Mouse (Mus musculus) frontal cortex, postnatal 10 days (tissue): ENCODE measurements around the gene Ttc23.
A peak's percentile ranks its signal among the peaks of the same experiment; 100 is the strongest.

Source experiments
- DNase-seq, 2 experiments: peaks; one replicate each; pipeline ENCODE4 v3.0.0; 2022; ENCODE audit warnings: low spot score in 2 of 2, mixed read lengths in 1 of 2

The Ttc23 gene

DNA sequence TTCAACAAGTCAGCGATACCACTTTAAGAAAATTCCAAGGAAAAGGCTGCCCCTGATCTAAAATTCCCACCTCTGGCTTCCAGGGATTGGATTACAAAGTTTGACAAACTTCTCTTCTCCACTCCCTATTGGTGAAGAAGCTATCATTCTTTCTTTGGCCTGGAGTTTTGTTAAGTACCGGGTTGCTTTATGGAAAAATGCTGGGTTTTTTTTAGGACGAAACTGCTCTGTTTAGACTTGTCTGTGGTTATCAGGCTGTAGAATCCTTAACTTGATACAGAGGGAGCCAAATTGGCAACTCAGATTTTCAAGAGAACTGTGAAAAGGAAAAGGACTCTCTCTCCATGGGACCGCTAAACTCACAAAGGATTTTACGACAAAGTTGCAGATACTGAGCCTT is at the start of gene Ttc23:
Gene Ttc23, plus strand, starts transcription at position 134 of the 400 bp plus-strand sequence.
- peak in 1 of 2 experiments; percentile 4 for DNase-seq

DNA sequence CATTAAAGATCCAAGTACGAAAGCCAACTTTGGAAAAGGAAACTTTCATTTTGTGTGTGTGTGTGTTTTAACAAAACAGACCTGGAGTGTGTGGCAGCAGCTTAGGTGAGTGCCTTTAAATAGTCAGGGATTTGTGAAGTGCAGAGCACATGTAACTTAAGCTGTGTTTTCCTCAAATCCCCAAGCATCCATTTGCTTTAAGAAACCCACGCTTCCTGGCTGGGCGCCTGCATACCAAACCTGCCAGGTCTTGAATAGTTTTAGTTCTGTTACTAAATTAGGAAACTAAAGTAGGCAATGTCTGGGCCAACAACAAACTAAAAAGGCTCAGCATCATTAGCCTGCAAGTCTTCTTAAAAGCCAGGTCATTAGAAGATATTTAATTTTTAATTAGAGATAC is 49.2 kb upstream of the Ttc23 start:
- DNase-seq: peak; percentile 20 to 34

- no peak for DNase-seq
Observed at GRCm38 (mm10) chr7:67605114-67605513, 42.1 kb upstream of the Ttc23 start.

DNA sequence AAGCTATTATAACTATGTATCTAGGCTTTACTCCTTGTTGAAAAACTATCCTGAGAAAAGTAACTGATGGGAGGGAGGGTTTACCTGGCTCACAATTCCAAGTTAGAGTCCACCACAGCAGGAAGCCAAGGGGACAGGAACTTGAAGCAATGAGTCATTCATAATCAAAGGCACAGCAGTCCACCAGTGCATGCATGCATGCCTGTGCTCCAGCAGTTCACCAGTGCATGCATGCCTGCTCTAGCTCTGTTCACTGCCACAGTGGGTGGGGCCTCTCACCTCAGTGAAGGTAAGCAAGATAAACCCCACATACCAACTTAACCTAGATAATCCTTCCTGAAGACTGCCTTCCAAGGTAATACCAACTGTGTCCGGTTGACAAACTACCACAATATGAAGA is 41.0 kb upstream of the Ttc23 start:
- DNase-seq: no peak

DNA sequence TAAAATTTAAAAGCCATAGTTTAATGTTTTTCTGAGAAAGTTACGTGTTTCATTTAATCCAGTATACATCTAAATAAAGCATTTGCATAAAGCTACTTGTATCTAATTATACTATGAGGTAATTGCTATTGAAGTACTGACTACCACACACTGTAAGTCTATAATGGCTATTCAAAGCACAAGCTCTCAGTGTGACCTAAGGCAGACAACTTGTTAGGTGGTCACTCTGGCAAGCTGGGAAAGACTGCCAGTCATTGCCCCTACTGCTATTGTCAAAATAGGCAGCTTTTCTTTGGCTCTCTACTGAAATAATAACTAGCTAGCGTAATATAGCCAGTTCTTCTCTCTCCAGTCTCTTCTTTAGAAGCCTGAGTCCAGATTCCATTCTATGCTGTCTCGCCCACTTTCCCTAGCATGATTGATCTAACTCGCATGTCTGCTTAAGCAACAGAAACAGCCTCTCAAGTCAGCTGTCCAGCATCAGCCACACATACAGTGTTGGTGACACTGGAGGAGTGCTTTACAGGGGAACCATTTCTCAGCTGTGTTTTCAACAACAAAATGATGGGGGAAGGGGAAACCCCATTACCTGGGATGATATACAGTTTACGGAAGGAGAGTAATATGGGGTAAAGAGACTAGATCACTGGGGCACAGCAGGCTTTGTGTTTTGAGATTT is 39.4 kb upstream of the Ttc23 start:
- DNase-seq: no peak

- DNase-seq: no peak
Observed at GRCm38 (mm10) chr7:67608348-67609024, 38.7 kb upstream of the Ttc23 start.

DNA sequence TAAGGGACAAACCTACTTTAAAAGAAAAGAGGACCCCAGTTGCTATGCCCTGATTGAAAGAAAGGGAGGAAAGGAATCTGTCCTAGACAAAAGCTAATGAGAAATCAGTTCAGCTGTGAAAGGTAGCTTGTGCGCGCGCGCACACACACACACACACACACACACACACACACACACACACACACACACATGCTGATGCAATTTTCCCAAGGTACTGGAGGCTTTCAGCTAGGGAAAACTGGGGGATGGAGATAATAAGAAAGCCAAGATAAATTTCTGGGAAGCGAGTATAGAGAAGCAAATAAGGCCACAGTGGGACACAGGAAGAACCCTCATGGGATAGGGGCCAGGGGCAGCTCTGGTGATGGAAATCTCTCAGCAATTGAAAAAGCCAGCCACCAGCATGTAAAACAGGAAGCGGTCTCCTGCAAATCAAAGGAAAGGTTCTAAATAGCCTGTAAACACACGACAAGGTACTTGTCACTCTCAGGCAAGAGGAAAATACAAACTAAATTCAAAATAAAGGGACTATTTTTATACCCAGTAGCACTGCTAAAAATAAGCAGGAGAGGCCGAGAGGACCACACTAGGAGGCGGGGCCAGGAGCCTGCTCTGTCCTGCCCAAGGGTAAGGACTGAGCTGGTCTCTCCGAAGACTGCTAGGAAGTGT is 33.3 kb upstream of the Ttc23 start:
- DNase-seq: no peak

GRCm38 (mm10) chr7:67614464-67614861 is 32.7 kb upstream of the Ttc23 start:
- DNase-seq: no peak

- no peak for DNase-seq
Observed at GRCm38 (mm10) chr7:67616890-67617289, 30.3 kb upstream of the Ttc23 start.

- DNase-seq: no peak
Observed at GRCm38 (mm10) chr7:67617646-67618045, 29.6 kb upstream of the Ttc23 start.

DNA sequence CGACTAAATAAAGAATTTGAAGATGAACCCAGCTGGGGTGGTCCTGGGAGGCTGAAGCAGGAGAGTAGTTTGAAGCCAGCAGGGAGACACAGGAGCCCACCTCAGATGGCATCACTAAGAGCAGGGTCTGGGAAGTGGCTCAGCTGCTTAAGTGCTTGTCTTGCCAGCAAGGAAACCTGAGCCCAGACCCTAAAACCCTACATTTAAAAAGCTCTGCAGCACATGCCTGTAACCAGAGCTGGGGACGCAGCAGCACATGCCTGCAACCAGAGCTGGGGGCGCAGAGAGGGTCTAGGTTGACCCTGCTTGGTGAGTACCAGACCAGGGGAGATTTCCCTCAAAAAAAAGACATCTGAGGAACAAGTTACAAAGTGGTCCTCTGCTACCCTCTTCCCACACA is 28.9 kb upstream of the Ttc23 start:
- DNase-seq: no peak

DNA sequence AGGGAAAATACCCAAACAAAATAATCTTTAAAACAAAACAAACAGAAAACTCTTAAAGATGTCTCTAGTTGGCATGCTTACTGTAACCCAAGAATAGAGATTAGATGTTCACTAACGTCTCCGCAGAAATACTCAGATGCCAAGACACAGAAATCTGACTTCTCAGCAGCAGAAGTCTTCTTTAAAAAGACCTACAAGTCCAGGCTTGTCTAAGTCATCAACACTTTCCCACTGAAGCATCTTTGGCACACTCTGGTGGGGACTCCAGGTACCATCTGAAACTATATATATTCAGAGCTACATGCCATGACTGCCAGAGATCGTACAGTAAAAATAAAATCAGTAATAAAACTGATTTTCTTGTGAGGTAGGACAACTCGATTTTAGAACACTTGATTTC is 27.4 kb upstream of the Ttc23 start:
- DNase-seq: no peak

GRCm38 (mm10) chr7:67622151-67622550 is 25.1 kb upstream of the Ttc23 start:
- DNase-seq: no peak

- no peak for DNase-seq
Observed at GRCm38 (mm10) chr7:67626671-67627070, 20.5 kb upstream of the Ttc23 start.

- no peak for DNase-seq
Observed at GRCm38 (mm10) chr7:67629681-67630080, 17.5 kb upstream of the Ttc23 start.

- peak; percentile 35 to 68 for DNase-seq
Observed at GRCm38 (mm10) chr7:67630817-67631216, 16.4 kb upstream of the Ttc23 start.

GRCm38 (mm10) chr7:67632380-67632779 is 14.8 kb upstream of the Ttc23 start:
- no peak for DNase-seq

DNA sequence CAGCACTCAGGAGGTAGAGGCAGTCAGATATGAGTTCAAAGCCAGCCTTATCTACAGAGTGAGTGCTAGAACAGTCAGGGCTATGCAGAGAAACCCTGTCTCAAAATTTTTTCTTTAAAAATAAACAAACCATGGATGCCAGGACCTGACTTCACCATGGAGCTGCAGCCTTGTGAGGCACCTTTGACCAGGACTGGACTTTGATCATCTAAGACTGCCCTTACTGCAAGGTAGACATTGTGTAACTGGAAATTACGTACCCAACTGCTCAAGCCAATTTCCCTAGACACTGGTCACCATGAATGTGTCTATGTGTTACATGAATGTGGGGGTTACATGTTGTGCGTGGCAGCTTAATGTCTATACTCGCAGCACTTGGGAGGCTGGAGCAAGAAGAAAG is 13.0 kb upstream of the Ttc23 start:
- no peak for DNase-seq

DNA sequence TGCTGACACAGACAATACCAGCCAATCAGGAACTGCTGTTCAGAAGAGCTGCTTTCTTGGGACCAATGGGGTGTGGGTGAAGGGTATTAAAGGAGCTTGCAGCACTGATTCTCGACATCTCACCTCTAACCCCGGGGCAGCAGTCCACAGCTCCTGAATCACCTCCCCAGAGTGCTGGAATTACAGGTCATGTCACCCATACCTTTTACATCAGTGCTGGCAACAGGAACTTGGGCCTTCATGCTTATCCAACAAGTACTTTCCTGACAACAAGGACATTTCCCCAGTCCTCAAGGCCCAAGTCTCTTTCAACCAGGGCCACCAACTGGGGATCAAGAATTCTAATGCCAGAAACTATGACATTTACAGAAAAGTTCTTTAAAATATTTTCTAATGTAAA is 11.0 kb upstream of the Ttc23 start:
- no peak for DNase-seq

GRCm38 (mm10) chr7:67639006-67639405 is 8.2 kb upstream of the Ttc23 start:
- no peak for DNase-seq

- DNase-seq: peak in 1 of 2 experiments; percentile 1
Observed at GRCm38 (mm10) chr7:67642955-67643354, 4.3 kb upstream of the Ttc23 start.

GRCm38 (mm10) chr7:67644291-67644690 is 2.9 kb upstream of the Ttc23 start:
- DNase-seq: peak in 1 of 2 experiments; percentile 3
